Mouse (Mus musculus) heart, adult 9 months (tissue): ENCODE data around the gene Pole3.

Source experiments
- DNase-seq, 2 experiments: peaks; one replicate each; pipeline ENCODE4 v3.0.0; 2022; ENCODE audit warnings: low spot score in 2 of 2

The Pole3 gene

DNA sequence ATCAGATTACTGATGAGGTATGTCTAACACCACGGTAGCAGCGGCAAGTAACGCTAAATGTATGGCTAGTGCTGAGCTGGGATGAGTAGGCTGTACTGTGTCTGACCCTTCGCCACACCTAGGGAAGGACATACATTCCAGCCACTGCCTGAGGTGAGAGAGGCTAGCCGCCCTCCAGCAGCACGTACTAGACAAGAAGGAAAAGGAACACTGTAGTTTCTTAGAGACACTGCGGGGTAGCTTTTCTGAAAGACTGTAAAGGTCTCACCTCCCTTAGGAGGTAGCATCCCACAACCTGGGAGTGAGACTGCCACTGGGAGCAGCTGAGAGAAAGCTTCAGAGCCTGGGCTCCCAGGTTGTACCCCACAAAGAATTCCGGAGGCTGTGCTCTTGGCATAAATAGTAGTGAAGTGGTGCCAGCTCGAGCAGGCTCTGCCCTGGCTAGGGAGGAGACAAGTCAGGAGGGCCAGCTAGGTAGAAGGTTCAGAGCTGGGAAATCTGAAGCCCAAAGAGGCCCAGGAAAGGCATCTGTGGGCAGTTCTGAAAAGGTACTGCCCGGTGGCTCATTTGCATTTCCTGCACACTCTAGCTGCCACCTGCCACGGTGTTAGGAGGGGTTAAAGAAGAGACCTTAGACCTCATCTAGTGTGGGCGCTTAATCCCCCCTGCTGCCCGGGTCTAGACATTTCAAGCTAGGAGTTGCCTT is 6.3 kb downstream of the Pole3 start:
- DNase-seq, result peak; percentile 52 to 61

- DNase-seq, result no peak
Observed at GRCm38 (mm10) chr4:62517538-62518415, 7.1 kb downstream of the Pole3 start.

DNA sequence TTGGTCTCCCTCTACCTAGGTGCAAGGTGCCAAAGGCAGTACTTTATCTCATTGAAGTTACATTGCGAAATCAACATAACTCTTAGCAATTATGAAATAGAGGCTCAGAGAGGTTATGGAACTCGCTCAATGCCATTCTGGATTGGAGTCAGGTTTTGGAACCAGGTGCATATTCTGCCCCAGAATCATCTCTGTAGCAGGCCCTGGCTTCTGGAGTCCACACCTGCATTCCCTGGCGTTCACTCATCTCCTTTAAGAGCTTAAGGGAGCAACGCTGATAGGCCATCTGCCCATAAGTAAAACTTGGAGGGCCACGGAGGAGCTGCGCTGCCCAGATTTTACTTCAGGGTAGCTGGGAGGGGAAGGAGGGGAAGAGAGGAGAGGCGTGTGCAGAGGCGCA is 7.8 kb downstream of the Pole3 start:
- DNase-seq, result no peak

GRCm38 (mm10) chr4:62516579-62516978 is 8.3 kb downstream of the Pole3 start:
- no peak for DNase-seq

- DNase-seq, result peak; percentile 72 to 81
Observed at GRCm38 (mm10) chr4:62516079-62516478, 8.8 kb downstream of the Pole3 start.

DNA sequence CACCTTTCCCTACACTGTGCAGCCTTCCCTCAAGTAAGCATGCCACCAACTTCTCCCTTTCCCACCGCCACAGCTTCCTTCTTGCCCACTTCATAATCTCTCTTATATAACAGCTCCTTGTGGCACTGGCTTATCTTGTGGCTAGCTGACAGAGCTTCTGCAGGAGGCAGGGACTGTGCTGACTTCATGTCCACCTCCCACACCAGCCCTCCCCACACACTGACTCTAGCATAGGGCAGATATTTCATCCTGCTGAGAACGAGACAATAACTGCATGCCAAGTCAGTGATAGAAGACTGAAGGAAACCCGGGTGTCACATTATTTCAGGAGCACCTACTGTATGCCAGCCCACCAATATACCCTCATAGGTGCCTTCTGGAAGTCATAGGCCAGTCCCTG is 9.4 kb downstream of the Pole3 start:
- no peak for DNase-seq

DNA sequence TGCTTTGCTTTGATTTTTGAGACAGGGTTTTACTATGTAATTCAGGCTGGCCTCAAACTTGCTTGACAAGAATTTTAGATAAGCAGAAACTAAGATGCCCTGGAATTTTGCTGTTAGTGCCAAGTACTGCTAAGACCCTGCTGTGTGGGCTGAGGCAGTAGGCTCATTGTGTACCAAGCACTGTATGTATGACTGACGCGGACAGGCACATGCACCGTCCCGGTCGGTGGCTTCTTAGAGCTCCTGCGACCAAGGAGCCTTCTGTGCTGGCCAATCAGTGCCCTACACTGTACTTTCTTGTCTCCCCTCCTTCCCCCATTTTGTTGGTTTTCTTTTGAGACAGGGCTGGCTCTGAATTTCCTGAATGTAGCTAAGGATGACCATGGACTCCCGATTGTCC is 9.9 kb downstream of the Pole3 start:
- no peak for DNase-seq

- DNase-seq, result no peak
Observed at GRCm38 (mm10) chr4:62513998-62514506, 10.8 kb downstream of the Pole3 start.

GRCm38 (mm10) chr4:62509946-62510345 is 14.9 kb downstream of the Pole3 start:
- no peak for DNase-seq

- no peak for DNase-seq
Observed at GRCm38 (mm10) chr4:62508839-62509238, 16.0 kb downstream of the Pole3 start.

GRCm38 (mm10) chr4:62506798-62507197 is 18.1 kb downstream of the Pole3 start:
- DNase-seq, result peak in 1 of 2 experiments; percentile 51

DNA sequence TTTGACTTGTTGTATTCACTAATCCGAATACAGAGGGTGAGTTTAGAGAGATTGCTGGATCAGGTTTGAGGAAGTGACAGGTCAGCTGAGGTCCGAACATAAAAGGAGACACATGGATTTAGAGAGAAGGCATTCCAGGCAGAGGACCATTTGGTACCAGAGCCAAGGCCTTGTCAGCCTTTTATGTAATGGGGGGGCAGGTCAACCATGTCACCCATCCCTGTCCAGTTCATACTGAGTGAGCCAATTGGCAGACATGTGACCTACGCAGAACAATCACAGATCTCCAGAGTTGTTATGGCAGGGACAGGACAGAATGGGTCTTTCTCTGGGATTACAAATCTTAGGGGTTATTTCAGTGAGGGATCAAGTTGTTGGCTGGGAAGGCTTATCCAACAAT is 18.9 kb downstream of the Pole3 start:
- DNase-seq, result no peak

DNA sequence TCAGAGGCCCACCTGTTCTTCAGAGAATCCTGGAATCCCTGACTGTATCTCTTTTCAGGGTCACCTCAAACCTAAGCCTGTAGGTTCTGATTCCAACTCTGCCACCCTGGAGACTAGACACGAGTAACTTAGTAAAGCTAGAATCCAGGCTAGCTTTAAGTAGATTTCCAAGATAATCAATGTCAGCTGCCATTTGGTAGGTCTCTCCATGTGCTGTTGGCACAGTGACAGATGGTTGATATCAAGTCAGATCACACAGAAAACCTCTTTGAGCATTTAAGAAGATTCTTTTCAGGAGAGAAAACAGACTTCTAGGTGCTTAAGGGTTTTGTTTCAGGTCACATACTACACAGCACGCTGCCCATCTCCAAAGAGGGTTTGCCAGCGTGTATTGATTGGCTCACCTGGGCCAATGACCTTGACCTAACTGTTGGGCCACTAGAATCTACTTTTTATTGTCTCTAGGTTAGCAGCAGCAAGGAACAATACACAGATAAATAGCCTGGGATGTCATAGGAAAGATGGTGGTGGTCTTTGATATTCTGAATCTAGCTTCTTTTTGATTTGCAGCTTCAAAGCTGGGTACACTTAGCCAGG is 21.4 kb downstream of the Pole3 start, which contains the start of gene Hdhd3:
Gene Hdhd3, minus strand, starts transcription at position 94 of the 597 bp plus-strand sequence.
- no peak for DNase-seq

- DNase-seq, result no peak
Observed at GRCm38 (mm10) chr4:62502969-62503368, 21.9 kb downstream of the Pole3 start.

- DNase-seq, result peak; percentile 92
Observed at GRCm38 (mm10) chr4:62501964-62502732, 22.7 kb downstream of the Pole3 start.

GRCm38 (mm10) chr4:62501534-62501933 is 23.3 kb downstream of the Pole3 start:
- DNase-seq, result no peak

- no peak for DNase-seq
Observed at GRCm38 (mm10) chr4:62500799-62501198, 24.1 kb downstream of the Pole3 start.

DNA sequence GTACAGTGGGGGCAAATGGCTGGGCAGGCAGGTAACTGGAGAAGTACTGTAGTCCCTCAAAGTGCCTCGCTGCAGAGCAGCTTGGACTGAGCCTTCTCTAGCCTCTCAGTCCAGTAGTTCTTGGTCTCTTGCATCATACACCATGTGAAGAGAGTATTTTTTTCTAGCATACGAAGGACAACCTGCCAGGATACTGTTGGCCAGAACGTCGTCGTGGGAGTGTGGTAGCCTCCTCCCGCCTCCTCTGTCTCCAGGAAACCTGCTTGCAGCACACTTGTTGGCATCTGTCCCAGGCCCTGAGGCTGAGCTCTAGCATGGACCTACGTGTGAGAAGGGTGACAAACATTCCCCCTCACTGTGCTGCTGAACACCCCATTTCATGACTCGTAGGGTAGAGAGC is 28.1 kb downstream of the Pole3 start:
- peak in 1 of 2 experiments; percentile 42 for DNase-seq

GRCm38 (mm10) chr4:62495946-62496345 is 28.9 kb downstream of the Pole3 start:
- peak in 1 of 2 experiments; percentile 64 for DNase-seq

GRCm38 (mm10) chr4:62494230-62494629 is 30.6 kb downstream of the Pole3 start:
- DNase-seq, result no peak

DNA sequence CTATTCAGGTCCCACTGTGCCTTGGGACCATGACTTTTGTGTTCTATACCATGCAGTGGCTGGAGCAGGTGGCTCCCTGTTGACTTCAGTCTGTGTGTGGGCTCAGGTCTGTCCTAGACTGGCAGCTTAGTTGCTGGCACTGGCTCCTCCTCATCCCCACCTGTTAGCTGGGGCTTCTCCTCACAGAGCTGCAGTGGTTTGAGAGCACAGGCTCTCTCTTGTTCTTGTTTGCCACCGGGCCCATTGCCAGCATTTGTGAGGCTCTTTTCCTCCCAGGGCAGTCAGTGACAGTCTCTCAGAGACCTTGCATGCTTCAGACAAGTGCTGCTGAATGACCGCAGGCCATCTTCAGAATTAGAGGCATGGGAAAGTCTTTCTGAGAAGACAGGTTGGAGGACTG is 32.2 kb downstream of the Pole3 start:
- DNase-seq, result no peak
